Mouse (Mus musculus) E14TG2a.4 (cell line): ENCODE measurements around the gene Zic4.

Source experiments
- CTCF ChIP-seq: conservative IDR thresholded peaks from 2 replicates; pipeline ENCODE4 v1.5.1; 2014; ENCODE audit warnings: low read length
- NANOG ChIP-seq: IDR thresholded peaks from 2 replicates; pipeline ENCODE4 v1.6.1; 2014; ENCODE audit warnings: borderline replicate concordance, low read length, mixed read lengths

- no peak for TF ChIP-seq CTCF
- TF ChIP-seq NANOG, result no peak
These were observed 25.5 kb downstream of the Zic4 start for GRCm38 (mm10) chr9:91387740-91388080.
